Mouse (Mus musculus) midbrain, embryonic 16.5 days (tissue): ENCODE results near the gene Pde10a. TPM values are rescaled to one million over a fixed set of nuclear protein-coding genes. Genes with fewer than 3 reads are reported as not detected.
A peak's percentile ranks its signal among the peaks of the same experiment; 100 is the strongest.

ENCODE experiments used
- ATAC-seq: fragments of 200-750 bp; cut with Nextera tagmentation; 2 replicates; pipeline ENCODE4 v1.8.0; 2017; ENCODE audit warnings: moderate TSS enrichment
- H3K27ac ChIP-seq: fragments of 300-500 bp; sonication (generic); 2 replicates; pipeline ENCODE4 v1.5.1; 2014; ENCODE audit warnings: mild to moderate bottlenecking, low read length, mixed read lengths
- H3K27me3 ChIP-seq: fragments of 300-500 bp; sonication (generic); 2 replicates; pipeline ENCODE4 v1.6.1; 2014; ENCODE audit warnings: low read depth, low read length, mixed read lengths; ENCODE audit not compliant: control insufficient read depth, insufficient read depth
- H3K36me3 ChIP-seq: fragments of 300-500 bp; sonication (generic); 2 replicates; pipeline ENCODE4 v1.6.1; 2014; ENCODE audit warnings: mild to moderate bottlenecking, low read length, moderate library complexity, mixed read lengths; ENCODE audit not compliant: control insufficient read depth, insufficient read depth
- H3K4me1 ChIP-seq: fragments of 300-500 bp; sonication (generic); 2 replicates; pipeline ENCODE4 v1.6.1; 2014; ENCODE audit warnings: mild to moderate bottlenecking, low read length, mixed read lengths; ENCODE audit not compliant: control insufficient read depth, insufficient read depth
- H3K4me2 ChIP-seq: fragments of 300-500 bp; sonication (generic); 2 replicates; pipeline ENCODE4 v1.6.1; 2014; ENCODE audit warnings: mild to moderate bottlenecking, low read length, mixed read lengths
- H3K4me3 ChIP-seq: fragments of 300-500 bp; sonication (generic); 2 replicates; pipeline ENCODE4 v1.5.1; 2014; ENCODE audit warnings: low read depth, mild to moderate bottlenecking, low read length, moderate library complexity, mixed read lengths
- H3K9ac ChIP-seq: fragments of 300-500 bp; sonication (generic); 2 replicates; pipeline ENCODE4 v1.6.1; 2014; ENCODE audit warnings: low read depth, low read length, mixed read lengths
- H3K9me3 ChIP-seq: fragments of 300-500 bp; sonication (generic); replicated peaks from 2 replicates; pipeline ENCODE4 v1.6.1; 2014; ENCODE audit warnings: mild to moderate bottlenecking, low read length, mixed read lengths; ENCODE audit not compliant: control insufficient read depth, poor library complexity, severe bottlenecking
- WGBS: fragments of 180-500 bp; shearing (Covaris S2); extraction: QIAGEN DNeasy Blood & Tissue Kit; methylation state at CpG from one replicate; pipeline ENCODE4 v1.1.7; 2014; 5-methylcytosine and 5-hydroxymethylcytosine counted together
- polyA plus RNA-seq: library from polyadenylated mRNA; unstranded; fragments of >200 nt; fragmentation: Nextera tagmentation; extraction: Ambion mirVana; gene quantifications from 2 replicates; pipeline ENCODE4 v1.2.1, GENCODE M21; 2015

The Pde10a gene
- polyA plus RNA-seq, 1 experiment from 2014 or later, result 14.3 TPM

DNA sequence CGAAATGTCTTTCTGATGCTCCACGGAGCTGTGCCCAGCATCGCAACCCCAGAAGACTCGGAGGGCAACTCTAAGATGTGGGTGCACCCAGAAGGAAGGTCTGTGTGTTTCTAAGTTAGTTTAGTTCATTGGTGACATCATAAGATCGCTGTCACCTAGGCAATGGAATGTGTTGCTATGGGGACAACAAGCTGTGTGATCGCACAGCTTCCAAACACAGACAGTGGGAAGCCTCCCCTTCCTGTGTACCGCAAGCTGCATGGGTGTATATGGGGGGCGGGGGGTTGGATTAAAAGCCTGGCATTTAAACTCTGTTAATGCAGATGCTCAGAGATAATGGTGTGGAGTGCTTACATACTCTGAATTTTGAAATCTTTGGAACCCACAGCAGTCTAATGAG, 56.4 kb downstream of the Pde10a start:
- peak; percentile 60; the same call in 1 of the 2 replicates for ATAC-seq
- WGBS, result 57% methylated on average over 8 of the region's 8 CpGs
- peaks cover 2% of the 10 kb centered on the region; the same call in 1 of the 2 replicates for H3K4me1 ChIP-seq

DNA sequence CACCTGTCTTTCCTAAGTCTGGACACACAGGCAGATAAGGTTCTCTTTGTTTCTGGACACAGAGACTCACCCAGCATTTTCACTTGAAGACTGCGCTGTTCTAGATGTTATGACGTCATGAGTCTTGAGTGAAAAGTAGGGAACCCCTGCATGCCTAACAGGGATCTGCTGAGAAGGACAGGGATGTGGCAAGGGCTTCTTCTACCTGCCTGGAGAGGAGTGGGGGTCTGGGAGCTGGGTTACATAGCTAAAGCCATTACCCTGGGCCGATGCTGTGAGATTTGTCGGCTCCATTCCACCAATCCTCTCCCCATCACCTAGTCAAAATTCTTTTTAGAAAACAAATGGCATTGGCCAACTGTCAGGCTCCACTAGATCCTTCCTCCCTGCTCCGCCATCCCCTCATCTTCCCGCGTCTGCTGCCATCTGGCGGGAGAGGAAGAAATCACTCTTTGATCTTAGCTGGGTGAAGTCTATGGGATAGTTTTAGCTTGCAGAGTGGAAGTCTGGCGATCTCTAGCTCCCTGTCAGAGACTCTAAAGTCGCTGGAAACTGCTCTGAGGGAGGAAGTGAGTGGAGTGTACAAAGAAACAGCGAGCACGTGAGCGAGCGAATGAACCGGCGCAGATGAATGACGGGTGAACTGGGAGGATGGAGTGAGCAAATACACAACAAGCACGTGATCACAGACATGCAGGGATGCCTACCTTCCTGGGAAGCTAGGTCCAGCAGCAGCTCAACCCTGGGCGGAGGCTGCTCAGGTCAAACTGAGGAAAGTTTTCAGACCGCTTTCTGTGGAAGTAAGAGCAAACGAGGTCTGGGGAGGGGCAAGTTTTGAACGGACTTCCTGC, 67.5 kb downstream of the Pde10a start:
- Histone ChIP-seq H3K27me3 (no peaks in the 10 kb centered on the region), H3K9me3 (0 out of 2 replicates have a peak, but pooled peaks cover 3% of the 10 kb centered on the region), H3K4me3 (peak overlapping the region; percentile 27), H3K36me3 (no peaks in the 10 kb centered on the region), H3K9ac (peak overlapping the region; percentile 47; the same call in 1 of the 2 replicates), H3K4me1 (peaks cover 3% of the 10 kb centered on the region; the same call in 1 of the 2 replicates), H3K4me2 (peak overlapping the region; percentile 54), H3K27ac (no peak overlapping the region)
- 16% methylated on average over 22 of the region's 22 CpGs for WGBS
- ATAC-seq, result peak; percentile 79

More for the DNA sequence above, 56.4 kb downstream of the Pde10a start:
- no peak overlapping the region for H3K9ac ChIP-seq
- H3K9me3 ChIP-seq, result no peaks in the 10 kb centered on the region
- H3K27me3 ChIP-seq, result no peaks in the 10 kb centered on the region
- no peak overlapping the region for H3K27ac ChIP-seq
- no peak overlapping the region for H3K4me2 ChIP-seq
- no peaks in the 10 kb centered on the region for H3K36me3 ChIP-seq
- no peak overlapping the region for H3K4me3 ChIP-seq

- 13% methylated on average over 7 of the region's 7 CpGs for WGBS
- H3K9ac ChIP-seq, result no peak overlapping the region
Measured at GRCm38 (mm10) chr17:8597790-8598189, 72.6 kb downstream of the Pde10a start.

GRCm38 (mm10) chr17:8602976-8603375, 77.8 kb downstream of the Pde10a start:
- no peaks in the 10 kb centered on the region for H3K27me3 ChIP-seq
- no peak overlapping the region for H3K27ac ChIP-seq
- H3K4me1 ChIP-seq, result no peaks in the 10 kb centered on the region
- ATAC-seq, result no peak
- no peaks in the 10 kb centered on the region for H3K9me3 ChIP-seq
- no peak overlapping the region for H3K9ac ChIP-seq
- H3K36me3 ChIP-seq, result no peaks in the 10 kb centered on the region
- no peak overlapping the region for H3K4me2 ChIP-seq
- H3K4me3 ChIP-seq, result no peak overlapping the region
- WGBS, result 93% methylated on average over 3 of the region's 3 CpGs

More at GRCm38 (mm10) chr17:8597790-8598189, 72.6 kb downstream of the Pde10a start:
- 0 out of 2 replicates have a peak, but pooled peaks cover 3% of the 10 kb centered on the region for H3K9me3 ChIP-seq
- peak; percentile 70 for ATAC-seq
- H3K27ac ChIP-seq, result no peak overlapping the region
- peaks cover 3% of the 10 kb centered on the region; the same call in 1 of the 2 replicates for H3K4me1 ChIP-seq
- H3K4me3 ChIP-seq, result no peak overlapping the region
- no peak overlapping the region for H3K4me2 ChIP-seq
- no peaks in the 10 kb centered on the region for H3K27me3 ChIP-seq
- no peaks in the 10 kb centered on the region for H3K36me3 ChIP-seq

- Histone ChIP-seq H3K36me3 (no peaks in the 10 kb centered on the region), H3K27me3 (no peaks in the 10 kb centered on the region), H3K9ac (no peak overlapping the region), H3K4me3 (no peak overlapping the region), H3K9me3 (no peaks in the 10 kb centered on the region), H3K4me1 (no peaks in the 10 kb centered on the region), H3K27ac (no peak overlapping the region), H3K4me2 (no peak overlapping the region)
- ATAC-seq, result no peak
- WGBS, result 81% methylated on average over 5 of the region's 5 CpGs
Measured at GRCm38 (mm10) chr17:8605921-8606320, 80.7 kb downstream of the Pde10a start.

- Histone ChIP-seq H3K27me3 (no peaks in the 10 kb centered on the region), H3K9ac (no peak overlapping the region), H3K9me3 (no peaks in the 10 kb centered on the region), H3K4me3 (no peak overlapping the region), H3K4me2 (no peak overlapping the region), H3K36me3 (no peaks in the 10 kb centered on the region), H3K4me1 (no peaks in the 10 kb centered on the region), H3K27ac (no peak overlapping the region)
- 85% methylated on average over 3 of the region's 3 CpGs for WGBS
- ATAC-seq, result no peak
Measured at GRCm38 (mm10) chr17:8606695-8607094, 81.5 kb downstream of the Pde10a start.

DNA sequence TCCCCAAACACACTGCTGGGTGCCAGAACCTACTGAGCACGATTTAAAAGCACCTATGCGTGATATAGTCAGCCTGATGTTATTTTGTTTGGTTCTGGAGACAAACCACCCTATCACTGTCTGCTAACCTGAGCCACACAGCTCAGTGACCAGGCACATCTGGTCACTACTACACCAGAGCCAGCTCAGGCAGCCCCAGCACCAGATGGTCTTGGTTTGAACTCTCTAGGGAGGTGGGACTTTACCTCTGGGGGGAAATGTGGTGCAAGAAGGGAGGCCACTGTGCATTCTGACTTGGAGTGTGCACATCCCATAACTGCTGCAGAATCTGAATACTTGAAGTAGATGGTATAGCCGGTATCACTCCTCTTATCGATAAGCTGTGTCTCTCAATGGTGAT, 86.7 kb downstream of the Pde10a start:
- 86% methylated on average over 4 of the region's 4 CpGs for WGBS
- Histone ChIP-seq H3K4me3 (no peak overlapping the region), H3K27me3 (no peaks in the 10 kb centered on the region), H3K9ac (no peak overlapping the region), H3K4me2 (no peak overlapping the region), H3K4me1 (no peaks in the 10 kb centered on the region), H3K27ac (no peak overlapping the region), H3K9me3 (no peaks in the 10 kb centered on the region), H3K36me3 (no peaks in the 10 kb centered on the region)
- ATAC-seq, result no peak

- no peaks in the 10 kb centered on the region for H3K36me3 ChIP-seq
- no peaks in the 10 kb centered on the region for H3K9me3 ChIP-seq
- no peak overlapping the region for H3K27ac ChIP-seq
- peak; percentile 71; the same call in 1 of the 2 replicates for ATAC-seq
- no peak overlapping the region for H3K4me2 ChIP-seq
- H3K9ac ChIP-seq, result no peak overlapping the region
- no peaks in the 10 kb centered on the region for H3K27me3 ChIP-seq
- no peaks in the 10 kb centered on the region for H3K4me1 ChIP-seq
- WGBS, result 38% methylated on average over 7 of the region's 7 CpGs
- H3K4me3 ChIP-seq, result no peak overlapping the region
Measured at GRCm38 (mm10) chr17:8613882-8614551, 88.8 kb downstream of the Pde10a start.

DNA sequence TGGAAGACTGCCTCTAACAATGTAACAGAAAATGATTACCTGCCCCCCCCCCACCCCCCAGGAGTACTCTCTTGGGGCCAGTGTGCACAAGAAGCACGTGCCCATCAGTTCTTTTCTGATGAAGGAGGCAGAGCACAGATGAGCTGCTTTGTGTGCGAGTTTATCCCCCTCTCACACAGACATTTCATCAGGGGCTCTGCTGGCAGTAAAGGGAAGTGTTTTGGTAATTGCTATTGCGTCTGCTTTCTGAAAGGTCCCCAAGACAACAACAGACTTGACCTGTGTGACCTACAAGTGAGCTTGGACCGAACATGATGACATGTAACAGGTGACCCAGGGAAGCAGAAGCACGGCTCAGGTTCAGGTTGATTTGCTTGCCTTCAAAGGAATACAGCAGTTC, 95.2 kb downstream of the Pde10a start:
- Histone ChIP-seq H3K9me3 (no peaks in the 10 kb centered on the region), H3K4me1 (peaks cover 2% of the 10 kb centered on the region; the same call in 1 of the 2 replicates), H3K4me3 (no peak overlapping the region), H3K27ac (no peak overlapping the region), H3K9ac (no peak overlapping the region), H3K27me3 (no peaks in the 10 kb centered on the region), H3K36me3 (no peaks in the 10 kb centered on the region), H3K4me2 (no peak overlapping the region)
- WGBS, result 54% methylated on average over 5 of the region's 5 CpGs
- ATAC-seq, result no peak
